Mouse (Mus musculus): ENCODE data around the gene Prkaca.

The Prkaca gene

GRCm38 (mm10) chr8:83972150-83973120, at the start of gene Prkaca:
Gene Prkaca (plus strand): TSS chr8:83972993.
- CTCF ChIA-PET: interaction anchor here (0.6 to 1.3 kb wide), 2 partner anchors 17 to 380 kb away, joined by 4 read pairs; partner anchors contain the start of genes Asf1b and Gm10644

GRCm38 (mm10) chr8:83924585-83924984, 48.2 kb upstream of the Prkaca start:
- CTCF ChIA-PET: no interaction called here

GRCm38 (mm10) chr8:83926266-83926665, 46.5 kb upstream of the Prkaca start:
- CTCF ChIA-PET: no interaction called here

- CTCF ChIA-PET: no interaction called here
These were observed 38.6 kb upstream of the Prkaca start for GRCm38 (mm10) chr8:83934222-83934621.

- CTCF ChIA-PET: no interaction called here
These were observed 37.8 kb upstream of the Prkaca start for GRCm38 (mm10) chr8:83934994-83935393.

- CTCF ChIA-PET: no interaction called here
These were observed 37.4 kb upstream of the Prkaca start for GRCm38 (mm10) chr8:83935435-83935834.

- CTCF ChIA-PET: no interaction called here
These were observed 35.1 kb upstream of the Prkaca start for GRCm38 (mm10) chr8:83937645-83938044.

GRCm38 (mm10) chr8:83938330-83938729, 34.5 kb upstream of the Prkaca start:
- CTCF ChIA-PET: no interaction called here

GRCm38 (mm10) chr8:83941066-83941677, 31.6 kb upstream of the Prkaca start:
- CTCF ChIA-PET: interaction anchor here (0.6 kb wide), 1 partner anchor 213 kb away, joined by 3 read pairs; no protein-coding TSS in a partner anchor

GRCm38 (mm10) chr8:83942446-83942845, 30.3 kb upstream of the Prkaca start:
- CTCF ChIA-PET: no interaction called here

GRCm38 (mm10) chr8:83945540-83945939, 27.3 kb upstream of the Prkaca start:
- CTCF ChIA-PET: no interaction called here

GRCm38 (mm10) chr8:83954749-83955105, 18.1 kb upstream of the Prkaca start:
- CTCF ChIA-PET: interaction anchor here (0.5 to 1.0 kb wide), 2 partner anchors 17 to 258 kb away, joined by 4 to 7 read pairs; no protein-coding TSS in a partner anchor

GRCm38 (mm10) chr8:83955106-83955957, 17.5 kb upstream of the Prkaca start, which contains the start of the genes Gm10644 and Asf1b:
Gene Gm10644 (minus strand): TSS chr8:83955205.
Gene Asf1b (plus strand): TSS chr8:83955507.
- CTCF ChIA-PET: interaction anchor here (0.5 to 1.0 kb wide), 3 partner anchors 16 to 623 kb away, joined by 4 to 7 read pairs (median 5); no protein-coding TSS in a partner anchor

- CTCF ChIA-PET: interaction anchor here (1.0 kb wide), 1 partner anchor 15 kb away, joined by 4 read pairs; no protein-coding TSS in a partner anchor
These were observed 16.9 kb upstream of the Prkaca start for GRCm38 (mm10) chr8:83955958-83956218.

GRCm38 (mm10) chr8:83956789-83957188, 16.0 kb upstream of the Prkaca start:
- CTCF ChIA-PET: no interaction called here

- CTCF ChIA-PET: interaction anchor here (1.2 kb wide), 1 partner anchor 827 kb away, joined by 3 read pairs; no protein-coding TSS in a partner anchor
These were observed 8.6 kb upstream of the Prkaca start for GRCm38 (mm10) chr8:83964015-83964765.

- CTCF ChIA-PET: no interaction called here
These were observed 5.1 kb upstream of the Prkaca start for GRCm38 (mm10) chr8:83967701-83968100.

GRCm38 (mm10) chr8:83971121-83971520, 1.7 kb upstream of the Prkaca start:
- CTCF ChIA-PET: interaction anchor here (1.3 kb wide), 1 partner anchor 16 kb away, joined by 4 read pairs; the partner anchor contains the start of genes Asf1b and Gm10644

GRCm38 (mm10) chr8:83971661-83972060, 1.1 kb upstream of the Prkaca start:
- CTCF ChIA-PET: interaction anchor here (1.3 kb wide), 1 partner anchor 16 kb away, joined by 4 read pairs; the partner anchor contains the start of genes Asf1b and Gm10644

GRCm38 (mm10) chr8:83973161-83974031, 603 bp downstream of the Prkaca start:
- CTCF ChIA-PET: interaction anchor here (0.6 to 0.7 kb wide), 4 partner anchors 10 to 523 kb away, joined by 3 to 22 read pairs (median 4); no protein-coding TSS in a partner anchor
